Mouse (Mus musculus): Measurements from ENCODE around the gene Lpp. TPM values are rescaled to one million over a fixed set of nuclear protein-coding genes. Genes with fewer than 3 reads are reported as not detected.

Gene Lpp
- polyA plus RNA-seq, 1 experiment from 2014 or later = 42.6 TPM

- H3K9ac ChIP-seq = no peak overlapping the region
- no peak overlapping the region for H3K27ac ChIP-seq
- no peaks in the 10 kb centered on the region for H3K9me3 ChIP-seq (replicated peaks)
- no peak for ATAC-seq (replicated peaks; ENCODE audit: insufficient number of reproducible peaks, insufficient read depth, low FRiP score, low read depth)
- no peaks in the 10 kb centered on the region for H3K36me3 ChIP-seq
- no peak overlapping the region for H3K4me2 ChIP-seq
- WGBS = 45% methylated on average over 10 of the region's 10 CpGs
- H3K4me3 ChIP-seq = no peak overlapping the region
- no peaks in the 10 kb centered on the region for H3K27me3 ChIP-seq
- H3K4me1 ChIP-seq (replicated peaks) = peaks cover 27% of the 10 kb centered on the region
Measured at GRCm38 (mm10) chr16:24737362-24738057, 344.2 kb downstream of the Lpp start.

GRCm38 (mm10) chr16:24740714-24741113 is 347.4 kb downstream of the Lpp start:
- ATAC-seq (replicated peaks; ENCODE audit: insufficient number of reproducible peaks, insufficient read depth, low FRiP score, low read depth) = no peak
- Histone ChIP-seq H3K4me1 (replicated peaks) (peaks cover 16% of the 10 kb centered on the region), H3K27me3 (no peaks in the 10 kb centered on the region), H3K4me3 (no peak overlapping the region), H3K36me3 (no peaks in the 10 kb centered on the region), H3K9ac (no peak overlapping the region), H3K9me3 (replicated peaks) (no peaks in the 10 kb centered on the region), H3K27ac (no peak overlapping the region), H3K4me2 (no peak overlapping the region)
- WGBS = 89% methylated on average over 4 of the region's 4 CpGs

DNA sequence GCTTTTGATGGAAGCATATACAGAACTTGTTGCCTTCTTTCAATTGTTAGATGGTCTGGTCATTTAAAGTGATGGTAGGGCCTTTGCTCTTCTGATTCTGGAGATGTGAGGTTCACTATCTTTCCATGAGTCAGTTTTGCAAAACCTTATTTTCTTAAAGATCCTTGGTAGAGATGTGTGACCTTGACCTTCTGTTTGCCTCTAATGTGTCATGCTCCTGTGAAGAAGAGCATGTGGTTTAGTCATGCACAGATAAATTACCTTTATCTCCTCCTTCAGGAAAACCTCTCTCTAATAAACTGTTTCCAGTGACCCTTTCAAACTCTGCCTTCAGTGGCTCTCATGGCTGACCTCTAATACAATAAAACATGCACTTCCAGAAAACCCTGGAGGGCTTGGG is 356.5 kb downstream of the Lpp start:
- Histone ChIP-seq H3K4me1 (replicated peaks) (no peaks in the 10 kb centered on the region), H3K27ac (no peak overlapping the region), H3K4me3 (no peak overlapping the region), H3K9ac (no peak overlapping the region), H3K27me3 (no peaks in the 10 kb centered on the region), H3K9me3 (replicated peaks) (no peaks in the 10 kb centered on the region), H3K36me3 (no peaks in the 10 kb centered on the region), H3K4me2 (no peak overlapping the region)
- ATAC-seq (replicated peaks; ENCODE audit: insufficient number of reproducible peaks, insufficient read depth, low FRiP score, low read depth) = no peak

DNA sequence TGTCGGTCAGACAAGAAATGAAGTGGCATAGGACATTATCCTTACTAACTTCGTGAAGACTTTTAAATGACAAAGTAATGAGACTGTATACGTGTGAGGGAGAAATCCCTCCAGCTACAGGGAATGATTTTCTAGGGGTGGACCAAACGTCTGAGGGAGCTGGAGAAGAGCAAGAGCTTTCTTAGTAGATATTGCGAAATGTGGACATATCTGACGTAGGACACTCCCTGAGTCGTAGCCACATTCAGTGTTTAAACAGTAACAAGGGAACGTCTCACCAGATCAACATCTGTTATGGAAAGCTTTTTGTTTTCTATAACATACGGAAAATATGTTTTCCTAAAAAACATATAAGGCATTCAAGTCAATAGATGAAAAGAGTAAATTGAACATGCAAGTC is 362.8 kb downstream of the Lpp start:
- Histone ChIP-seq H3K9me3 (replicated peaks) (no peaks in the 10 kb centered on the region), H3K27me3 (no peaks in the 10 kb centered on the region), H3K4me3 (no peak overlapping the region), H3K9ac (no peak overlapping the region), H3K4me1 (replicated peaks) (no peaks in the 10 kb centered on the region), H3K4me2 (no peak overlapping the region), H3K27ac (no peak overlapping the region), H3K36me3 (no peaks in the 10 kb centered on the region)
- 86% methylated on average over 9 of the region's 9 CpGs for WGBS
- ATAC-seq (replicated peaks; ENCODE audit: insufficient number of reproducible peaks, insufficient read depth, low FRiP score, low read depth) = no peak

DNA sequence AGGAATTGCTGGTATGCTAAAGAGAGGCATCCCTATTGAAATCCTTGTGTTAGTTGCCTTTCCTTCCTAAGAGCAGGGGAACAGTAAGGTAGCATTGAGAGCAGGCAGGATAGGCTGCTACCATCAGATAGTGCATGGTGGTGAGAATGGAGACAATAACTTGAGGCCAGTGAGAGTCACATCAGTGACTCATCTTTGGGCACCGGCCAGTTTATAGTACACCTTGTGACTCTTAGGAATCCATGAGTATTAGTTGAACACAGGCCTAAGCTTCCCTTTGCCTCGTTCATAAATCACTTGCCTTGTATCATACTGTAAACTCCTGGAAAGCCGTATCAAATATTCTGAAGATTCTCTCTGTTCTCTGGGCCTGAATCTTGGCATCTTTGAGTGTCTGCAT is 372.7 kb downstream of the Lpp start:
- no peak overlapping the region for H3K27ac ChIP-seq
- 79% methylated on average over 3 of the region's 3 CpGs for WGBS

DNA sequence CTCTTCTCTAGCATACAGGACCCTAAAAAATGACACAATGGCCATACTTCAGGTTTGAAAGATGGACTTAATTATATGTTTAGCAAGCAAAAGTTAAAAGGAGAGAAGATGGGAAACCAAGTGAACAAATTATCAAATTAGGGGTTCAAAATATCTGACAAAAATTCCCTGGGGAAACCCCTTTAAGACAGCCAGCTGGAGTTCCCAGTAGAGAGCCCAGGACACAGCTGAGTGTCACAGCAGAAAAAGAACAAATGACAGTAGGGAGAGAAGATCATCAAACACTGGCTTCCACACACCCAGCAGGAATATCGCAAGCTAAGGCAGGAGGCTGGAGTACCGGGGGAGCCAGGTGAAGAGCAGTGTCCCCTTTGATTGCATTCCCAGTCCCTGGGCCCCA is 373.3 kb downstream of the Lpp start:
- 87% methylated on average over 2 of the region's 2 CpGs for WGBS
- no peak overlapping the region for H3K4me3 ChIP-seq
- no peak for ATAC-seq (replicated peaks; ENCODE audit: insufficient number of reproducible peaks, insufficient read depth, low FRiP score, low read depth)
- no peaks in the 10 kb centered on the region for H3K27me3 ChIP-seq
- H3K4me1 ChIP-seq (replicated peaks) = 0 out of 2 replicates have a peak, but pooled peaks cover 8% of the 10 kb centered on the region
- no peak overlapping the region for H3K4me2 ChIP-seq
- H3K27ac ChIP-seq = no peak overlapping the region
- H3K9ac ChIP-seq = no peak overlapping the region
- peaks cover 13% of the 10 kb centered on the region; the same call in 1 of the 2 replicates for H3K36me3 ChIP-seq
- H3K9me3 ChIP-seq (replicated peaks) = no peaks in the 10 kb centered on the region

More for the DNA sequence above, 372.7 kb downstream of the Lpp start:
- Histone ChIP-seq H3K36me3 (peaks cover 14% of the 10 kb centered on the region; the same call in 1 of the 2 replicates), H3K4me3 (no peak overlapping the region), H3K9ac (no peak overlapping the region), H3K9me3 (replicated peaks) (no peaks in the 10 kb centered on the region), H3K27me3 (no peaks in the 10 kb centered on the region), H3K4me1 (replicated peaks) (0 out of 2 replicates have a peak, but pooled peaks cover 8% of the 10 kb centered on the region), H3K4me2 (no peak overlapping the region)
- no peak for ATAC-seq (replicated peaks; ENCODE audit: insufficient number of reproducible peaks, insufficient read depth, low FRiP score, low read depth)

GRCm38 (mm10) chr16:24777053-24777452 is 383.7 kb downstream of the Lpp start:
- WGBS = 75% methylated on average over 2 of the region's 2 CpGs
- Histone ChIP-seq H3K36me3 (no peaks in the 10 kb centered on the region), H3K4me3 (no peak overlapping the region), H3K9ac (no peak overlapping the region), H3K9me3 (replicated peaks) (no peaks in the 10 kb centered on the region), H3K4me2 (no peak overlapping the region), H3K27me3 (no peaks in the 10 kb centered on the region), H3K4me1 (replicated peaks) (0 out of 2 replicates have a peak, but pooled peaks cover 2% of the 10 kb centered on the region), H3K27ac (no peak overlapping the region)
- ATAC-seq (replicated peaks; ENCODE audit: insufficient number of reproducible peaks, insufficient read depth, low FRiP score, low read depth) = no peak

DNA sequence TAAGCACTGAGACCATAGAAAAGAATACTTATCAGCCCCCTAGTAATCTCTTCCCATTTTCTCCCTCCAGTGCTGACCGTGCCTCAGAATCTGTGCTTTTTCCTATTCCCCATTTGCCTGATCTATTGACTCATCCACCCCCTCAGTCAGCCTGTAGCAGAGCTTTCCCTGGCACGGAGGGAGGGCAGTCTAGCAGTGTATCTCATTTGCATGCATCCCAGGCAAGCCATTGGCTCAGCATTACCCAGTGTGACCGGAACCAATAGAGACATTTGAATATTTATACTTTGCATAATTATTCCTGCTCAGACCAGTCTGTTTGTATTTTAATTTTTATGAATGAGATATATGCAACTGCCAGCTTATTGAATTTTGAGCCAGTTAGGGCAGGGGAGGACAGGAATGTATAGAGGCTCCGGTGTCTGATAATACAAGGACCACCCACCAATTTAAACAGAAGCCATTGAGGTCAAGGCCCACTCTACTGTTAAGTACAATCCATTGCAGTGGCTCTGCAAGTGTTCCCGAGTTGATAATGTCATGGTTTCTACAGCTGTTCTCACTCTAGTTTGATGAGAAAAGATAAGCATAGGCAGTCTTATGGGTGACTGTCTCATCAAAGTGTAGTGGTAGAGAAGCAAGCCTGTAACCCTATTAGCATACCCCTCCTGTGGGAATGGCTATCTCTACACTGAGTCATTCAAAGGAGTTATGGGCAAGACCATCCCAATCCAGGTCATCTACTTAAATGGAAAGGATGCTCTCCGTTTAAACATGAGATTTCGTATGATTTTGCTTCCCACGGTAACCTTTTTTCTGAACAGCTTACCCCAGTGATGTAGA is 385.3 kb downstream of the Lpp start:
- Histone ChIP-seq H3K27me3 (no peaks in the 10 kb centered on the region), H3K4me3 (no peak overlapping the region), H3K27ac (no peak overlapping the region), H3K4me1 (replicated peaks) (no peaks in the 10 kb centered on the region), H3K9ac (no peak overlapping the region), H3K4me2 (no peak overlapping the region), H3K9me3 (replicated peaks) (no peaks in the 10 kb centered on the region), H3K36me3 (no peaks in the 10 kb centered on the region)
- WGBS = 79% methylated on average over 8 of the region's 8 CpGs
- no peak for ATAC-seq (replicated peaks; ENCODE audit: insufficient number of reproducible peaks, insufficient read depth, low FRiP score, low read depth)

DNA sequence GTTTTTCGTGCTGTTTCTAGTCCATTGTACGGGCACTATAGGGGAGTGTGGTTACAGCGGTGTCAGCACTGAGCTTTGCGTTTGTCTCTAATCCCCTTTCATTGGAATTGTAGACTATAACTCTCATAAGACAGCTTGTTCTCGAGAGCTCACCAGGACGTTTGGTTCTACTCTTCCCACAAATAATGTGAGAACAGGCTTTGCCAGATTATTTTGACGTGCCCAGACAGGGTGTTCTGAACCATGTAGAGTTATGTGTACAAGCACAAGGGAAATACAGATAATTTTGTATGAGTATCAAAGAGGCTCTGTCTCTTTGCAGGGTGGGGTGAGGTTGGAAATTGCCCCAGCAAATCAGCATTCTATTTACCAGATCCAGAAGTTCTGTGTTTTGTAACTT is 387.2 kb downstream of the Lpp start:
- H3K9me3 ChIP-seq (replicated peaks) = no peaks in the 10 kb centered on the region
- no peak overlapping the region for H3K9ac ChIP-seq
- no peak for ATAC-seq (replicated peaks; ENCODE audit: insufficient number of reproducible peaks, insufficient read depth, low FRiP score, low read depth)
- H3K36me3 ChIP-seq = no peaks in the 10 kb centered on the region
- WGBS = 72% methylated on average over 7 of the region's 7 CpGs
- no peak overlapping the region for H3K4me3 ChIP-seq
- no peak overlapping the region for H3K4me2 ChIP-seq
- H3K27ac ChIP-seq = no peak overlapping the region
- no peaks in the 10 kb centered on the region for H3K4me1 ChIP-seq (replicated peaks)
- H3K27me3 ChIP-seq = no peaks in the 10 kb centered on the region

DNA sequence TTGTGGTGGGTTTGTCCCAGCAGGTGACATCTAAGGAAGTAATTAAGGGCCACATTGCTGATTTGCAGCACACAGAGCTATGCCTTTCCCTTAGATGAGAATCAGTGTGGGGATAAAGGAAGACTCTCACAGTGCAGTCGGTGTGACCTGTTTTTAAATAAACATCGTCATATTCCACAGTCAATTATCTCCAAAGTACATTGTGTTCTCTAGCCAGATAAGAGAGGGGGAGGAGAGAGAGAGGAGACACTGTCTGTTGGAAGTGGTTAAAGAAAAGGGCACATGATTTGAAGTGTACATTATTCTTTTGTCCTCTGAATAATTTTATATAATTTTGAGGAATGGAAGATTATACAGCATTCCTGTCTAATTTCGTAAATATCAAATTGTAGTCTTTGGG is 388.6 kb downstream of the Lpp start:
- H3K27ac ChIP-seq = no peak overlapping the region
- no peak overlapping the region for H3K4me3 ChIP-seq
- no peak overlapping the region for H3K9ac ChIP-seq
- H3K4me2 ChIP-seq = no peak overlapping the region
- no peak for ATAC-seq (replicated peaks; ENCODE audit: insufficient number of reproducible peaks, insufficient read depth, low FRiP score, low read depth)
- H3K36me3 ChIP-seq = no peaks in the 10 kb centered on the region
- H3K9me3 ChIP-seq (replicated peaks) = no peaks in the 10 kb centered on the region
- no peaks in the 10 kb centered on the region for H3K27me3 ChIP-seq
- H3K4me1 ChIP-seq (replicated peaks) = no peaks in the 10 kb centered on the region
- 58% methylated on average over 3 of the region's 3 CpGs for WGBS

DNA sequence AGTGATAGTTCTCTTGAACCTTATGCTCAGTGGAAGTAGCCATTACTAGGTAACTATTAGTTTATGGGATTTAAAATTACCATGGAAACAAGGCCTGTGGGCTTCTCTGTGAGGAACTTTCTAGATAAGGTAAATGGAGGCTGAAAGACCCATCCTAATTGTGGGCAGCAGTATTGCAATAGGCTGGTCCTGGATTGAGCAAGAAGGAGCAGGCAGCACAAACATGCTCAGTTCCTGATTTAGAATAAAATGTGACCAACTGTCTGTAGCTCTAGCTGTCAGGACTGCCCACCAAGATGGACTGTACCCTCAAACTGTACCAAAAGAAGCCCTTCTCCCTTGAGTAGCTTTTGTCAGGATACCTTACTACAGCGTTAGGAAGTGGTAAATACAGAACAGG is 392.3 kb downstream of the Lpp start:
- no peak for ATAC-seq (replicated peaks; ENCODE audit: insufficient number of reproducible peaks, insufficient read depth, low FRiP score, low read depth)
- H3K27ac ChIP-seq = no peak overlapping the region
- no peak overlapping the region for H3K4me3 ChIP-seq
- WGBS = 85% methylated on average over 1 of the region's 1 CpGs
- H3K4me2 ChIP-seq = no peak overlapping the region
- no peaks in the 10 kb centered on the region for H3K9me3 ChIP-seq (replicated peaks)
- no peaks in the 10 kb centered on the region for H3K27me3 ChIP-seq
- H3K9ac ChIP-seq = no peak overlapping the region
- no peaks in the 10 kb centered on the region for H3K36me3 ChIP-seq
- H3K4me1 ChIP-seq (replicated peaks) = no peaks in the 10 kb centered on the region

Measured in heart, embryonic 15.5 days (tissue).